Mouse (Mus musculus): ENCODE measurements at regions not wholly inside any gene's neighbourhood (a gene's known extent, or its start where the extent isn't known, plus 50 kb on each side); places are given as distances from the start of the nearest gene placed in this dataset.

DNA sequence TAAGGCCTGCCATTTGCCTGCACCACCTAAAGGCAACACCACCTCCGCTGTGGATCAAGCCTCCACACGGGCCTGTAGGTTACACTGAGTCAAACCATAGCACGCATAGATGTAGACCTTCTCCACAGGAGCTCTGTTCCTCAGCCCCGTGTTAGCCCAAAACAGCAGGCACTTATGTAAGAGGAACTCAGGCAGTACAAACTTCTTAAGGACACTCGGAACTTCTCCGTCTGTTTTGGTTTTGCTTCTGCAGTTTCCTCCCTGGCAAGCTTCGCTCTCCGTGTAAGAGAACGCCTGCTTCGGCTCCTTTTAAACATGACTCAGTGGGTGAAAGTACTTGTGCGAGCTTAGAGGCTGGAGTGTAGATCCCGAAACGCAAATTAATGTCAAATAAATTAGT, 165.7 kb downstream of the Plk2 start:
- TF ChIP-seq POLR2A (IDR thresholded peaks at IDR 0.05; ENCODE audit: low read depth, low read length) (no peak), CTCF (conservative IDR thresholded peaks at IDR 0.05; ENCODE audit: insufficient read depth, insufficient read length, low read depth, low read length) (no peak)

Measured in kidney, adult 2 months (tissue).